Mouse (Mus musculus): Measurements from ENCODE around the gene Ccn6. TPM values are rescaled to one million over a fixed set of nuclear protein-coding genes. Genes with fewer than 3 reads are reported as not detected.

Ccn6 gene
- polyA plus RNA-seq, 1 experiment from 2014 or later = 0.56 TPM

DNA sequence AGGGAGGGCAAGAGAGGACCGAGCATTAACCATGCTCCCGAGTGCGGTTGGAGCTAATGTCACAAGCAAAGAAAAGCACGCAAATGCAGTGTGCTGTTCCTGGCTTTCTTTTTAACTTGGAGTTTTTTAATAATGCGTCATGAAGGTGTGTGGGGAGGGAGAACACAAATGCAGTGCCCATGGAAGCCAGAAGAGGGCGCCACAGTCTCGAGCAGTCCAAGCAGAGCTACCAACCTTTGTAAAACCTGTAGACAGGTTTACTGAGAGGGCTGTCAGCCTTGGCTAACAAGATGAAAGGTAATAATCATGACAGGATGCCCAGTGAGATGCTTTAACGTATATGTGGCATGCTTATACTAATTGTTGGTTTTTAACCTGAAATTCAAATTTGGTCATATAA is 6.6 kb upstream of the Ccn6 start:
- DNase-seq (ENCODE audit: low spot score) (peak; percentile 62), ATAC-seq (ENCODE audit: low read depth) (0 out of 2 replicates have a peak, but pooled peaks have one; percentile 19)
- H3K9ac ChIP-seq (ENCODE audit: low read depth, low read length) = no peak overlapping the region
- no peak overlapping the region; the same call in 1 of the 2 replicates for H3K27ac ChIP-seq (replicated peaks; ENCODE audit: low read depth, low read length)
- H3K9me3 ChIP-seq (ENCODE audit: control insufficient read depth, low read length) = no peaks in the 10 kb centered on the region
- H3K36me3 ChIP-seq (ENCODE audit: control insufficient read depth, insufficient read depth, low read length) = no peaks in the 10 kb centered on the region
- peaks cover 30% of the 10 kb centered on the region for H3K4me1 ChIP-seq (ENCODE audit: control insufficient read depth, insufficient read depth, low read length)
- H3K4me2 ChIP-seq (ENCODE audit: low read depth, low read length) = peak overlapping the region; percentile 48
- H3K4me3 ChIP-seq (ENCODE audit: low read depth, low read length) = peak overlapping the region; percentile 8; the same call in 1 of the 2 replicates
- no peaks in the 10 kb centered on the region for H3K27me3 ChIP-seq (replicated peaks; ENCODE audit: control insufficient read depth, insufficient read depth, low read length)
- 2% methylated on average over 8 of the region's 8 CpGs for WGBS

DNA sequence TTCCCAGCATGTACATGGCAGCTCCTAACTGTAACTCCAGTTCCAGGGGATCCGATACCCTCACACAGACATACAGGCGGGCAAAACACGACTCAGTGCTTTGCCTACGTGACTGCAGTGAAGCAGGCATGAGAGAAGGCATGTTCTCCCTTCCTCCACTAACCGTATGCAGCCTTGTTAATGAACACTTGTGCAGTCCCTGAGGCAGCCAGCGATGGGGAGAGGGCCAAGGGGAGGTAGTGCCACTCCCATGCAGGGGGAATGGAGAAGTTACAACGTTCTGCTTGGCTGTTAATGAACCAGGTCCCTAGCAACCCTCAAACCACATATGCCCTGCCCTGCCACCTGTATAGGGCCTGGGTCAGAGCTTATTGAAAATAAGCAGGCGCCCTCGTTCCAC is 6.0 kb upstream of the Ccn6 start:
- no peaks in the 10 kb centered on the region for H3K9me3 ChIP-seq (ENCODE audit: control insufficient read depth, low read length)
- H3K27me3 ChIP-seq (replicated peaks; ENCODE audit: control insufficient read depth, insufficient read depth, low read length) = no peaks in the 10 kb centered on the region
- peaks cover 27% of the 10 kb centered on the region for H3K4me1 ChIP-seq (ENCODE audit: control insufficient read depth, insufficient read depth, low read length)
- peak; percentile 21; the same call in 1 of the 2 replicates for ATAC-seq (ENCODE audit: low read depth)
- H3K27ac ChIP-seq (replicated peaks; ENCODE audit: low read depth, low read length) = no peak overlapping the region; the same call in 1 of the 2 replicates
- H3K9ac ChIP-seq (ENCODE audit: low read depth, low read length) = no peak overlapping the region
- peak; percentile 49 for DNase-seq (ENCODE audit: low spot score)
- peak overlapping the region; percentile 48 for H3K4me2 ChIP-seq (ENCODE audit: low read depth, low read length)
- H3K4me3 ChIP-seq (ENCODE audit: low read depth, low read length) = peak overlapping the region; percentile 8; the same call in 1 of the 2 replicates
- WGBS = 33% methylated on average over 9 of the region's 9 CpGs
- no peaks in the 10 kb centered on the region for H3K36me3 ChIP-seq (ENCODE audit: control insufficient read depth, insufficient read depth, low read length)

DNA sequence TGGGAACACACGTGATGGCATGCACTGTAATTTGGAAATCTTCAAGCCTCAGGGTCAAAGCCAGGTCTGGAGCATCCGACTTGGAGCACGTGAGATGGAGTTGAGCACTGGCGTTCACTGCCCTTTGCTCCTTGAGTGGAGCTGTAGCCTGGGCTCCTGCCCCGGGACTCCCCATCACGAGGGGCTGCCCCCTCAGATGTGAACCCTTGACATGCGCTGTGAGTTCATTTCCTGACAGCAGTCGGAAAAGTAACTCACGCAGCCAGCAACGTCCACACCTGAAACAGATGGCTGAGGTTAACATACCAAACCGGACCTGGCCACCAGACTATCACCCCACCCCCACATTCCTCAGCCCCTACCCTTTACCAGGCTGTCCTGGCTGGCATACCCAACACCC is 4.0 kb upstream of the Ccn6 start:
- Histone ChIP-seq H3K27ac (replicated peaks; ENCODE audit: low read depth, low read length) (no peak overlapping the region), H3K4me2 (ENCODE audit: low read depth, low read length) (no peak overlapping the region), H3K9ac (ENCODE audit: low read depth, low read length) (no peak overlapping the region), H3K4me1 (ENCODE audit: control insufficient read depth, insufficient read depth, low read length) (peaks cover 17% of the 10 kb centered on the region), H3K9me3 (ENCODE audit: control insufficient read depth, low read length) (no peaks in the 10 kb centered on the region), H3K27me3 (replicated peaks; ENCODE audit: control insufficient read depth, insufficient read depth, low read length) (no peaks in the 10 kb centered on the region), H3K4me3 (ENCODE audit: low read depth, low read length) (no peak overlapping the region), H3K36me3 (ENCODE audit: control insufficient read depth, insufficient read depth, low read length) (no peaks in the 10 kb centered on the region)
- DNase-seq (ENCODE audit: low spot score) (no peak), ATAC-seq (ENCODE audit: low read depth) (no peak)
- 63% methylated on average over 11 of the region's 11 CpGs for WGBS

DNA sequence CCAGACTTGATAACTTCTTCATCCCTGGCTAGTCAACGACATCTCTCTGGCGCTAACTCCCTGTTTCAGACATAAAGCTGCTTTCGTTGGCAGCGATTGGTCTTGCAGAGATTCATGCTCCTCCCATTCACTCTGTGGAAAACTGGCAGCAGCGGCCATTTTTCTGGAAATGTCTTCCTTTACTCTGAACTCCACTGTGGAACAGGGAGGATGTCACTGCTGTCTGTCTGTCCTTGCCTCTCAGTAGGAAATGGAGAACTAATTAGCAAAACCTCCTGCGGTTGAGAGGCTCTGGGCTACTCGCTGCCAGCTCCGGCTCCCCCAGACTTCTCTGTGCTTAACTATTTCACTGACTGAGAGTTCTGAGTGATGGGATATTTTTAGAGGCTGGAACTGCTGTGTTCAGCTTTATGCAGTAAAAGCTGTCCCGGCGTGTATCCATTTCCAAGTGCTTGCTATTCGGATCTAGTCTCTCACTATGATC is 2.1 kb upstream of the Ccn6 start:
- no peaks in the 10 kb centered on the region for H3K9me3 ChIP-seq (ENCODE audit: control insufficient read depth, low read length)
- peak; percentile 28; the same call in 1 of the 2 replicates for ATAC-seq (ENCODE audit: low read depth)
- DNase-seq (ENCODE audit: low spot score) = peak; percentile 84
- H3K9ac ChIP-seq (ENCODE audit: low read depth, low read length) = peak overlapping the region; percentile 46; the same call in 1 of the 2 replicates
- H3K36me3 ChIP-seq (ENCODE audit: control insufficient read depth, insufficient read depth, low read length) = no peaks in the 10 kb centered on the region
- H3K4me2 ChIP-seq (ENCODE audit: low read depth, low read length) = peak overlapping the region; percentile 42
- no peaks in the 10 kb centered on the region for H3K27me3 ChIP-seq (replicated peaks; ENCODE audit: control insufficient read depth, insufficient read depth, low read length)
- H3K27ac ChIP-seq (replicated peaks; ENCODE audit: low read depth, low read length) = peak overlapping the region; percentile 65; the same call in 1 of the 2 replicates
- peak overlapping the region; percentile 27 for H3K4me3 ChIP-seq (ENCODE audit: low read depth, low read length)
- peaks cover 8% of the 10 kb centered on the region for H3K4me1 ChIP-seq (ENCODE audit: control insufficient read depth, insufficient read depth, low read length)
- WGBS = 18% methylated on average over 11 of the region's 11 CpGs

DNA sequence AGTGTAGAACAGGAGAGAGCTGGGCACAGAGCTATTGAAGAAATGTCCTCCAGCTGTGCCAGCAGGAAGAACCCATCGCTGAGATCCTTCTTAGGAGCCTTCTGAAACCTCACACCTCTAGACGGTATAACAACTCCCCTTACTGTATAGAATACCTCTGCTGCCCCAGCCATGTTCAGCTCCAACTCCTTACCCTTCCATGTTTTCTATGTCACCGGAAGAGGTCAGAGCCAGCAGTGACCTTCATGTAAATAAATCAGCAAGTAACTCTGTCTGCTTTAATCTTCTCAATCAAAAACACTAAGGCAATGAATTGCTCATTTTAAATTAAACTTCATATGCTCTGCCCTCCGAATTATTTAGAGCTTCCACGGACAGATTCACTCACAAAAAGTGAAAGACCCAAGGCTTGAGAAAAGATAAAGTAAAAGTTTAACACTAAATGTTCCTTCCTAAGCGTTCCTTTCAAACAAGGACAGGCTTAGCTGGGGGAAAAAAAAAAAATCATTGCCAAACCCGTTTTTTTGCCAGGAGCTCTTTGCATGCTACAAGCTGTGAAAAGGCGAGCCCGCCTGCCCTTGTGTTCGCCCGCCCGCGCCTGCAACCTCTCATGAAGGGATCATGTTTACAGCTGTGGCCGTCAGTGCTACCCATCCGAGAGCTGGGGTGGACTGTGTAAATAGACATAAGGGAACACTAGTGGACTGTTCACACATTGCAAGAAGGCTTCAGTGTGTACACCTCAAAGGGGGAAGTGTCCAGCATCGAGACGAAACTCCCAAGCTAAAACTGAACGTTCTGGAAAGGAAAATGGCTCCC is 719 bp downstream of the Ccn6 start:
- ATAC-seq (ENCODE audit: low read depth) (peak; percentile 34; the same call in 1 of the 2 replicates), DNase-seq (ENCODE audit: low spot score) (peak; percentile 64)
- Histone ChIP-seq H3K4me3 (ENCODE audit: low read depth, low read length) (no peak overlapping the region), H3K27ac (replicated peaks; ENCODE audit: low read depth, low read length) (no peak overlapping the region), H3K9ac (ENCODE audit: low read depth, low read length) (0 out of 2 replicates have a peak overlapping the region, but pooled peaks have one; percentile 19), H3K27me3 (replicated peaks; ENCODE audit: control insufficient read depth, insufficient read depth, low read length) (no peaks in the 10 kb centered on the region), H3K9me3 (ENCODE audit: control insufficient read depth, low read length) (no peaks in the 10 kb centered on the region), H3K4me1 (ENCODE audit: control insufficient read depth, insufficient read depth, low read length) (peaks cover 6% of the 10 kb centered on the region), H3K36me3 (ENCODE audit: control insufficient read depth, insufficient read depth, low read length) (no peaks in the 10 kb centered on the region), H3K4me2 (ENCODE audit: low read depth, low read length) (peak overlapping the region; percentile 33)
- 29% methylated on average over 18 of the region's 18 CpGs for WGBS

DNA sequence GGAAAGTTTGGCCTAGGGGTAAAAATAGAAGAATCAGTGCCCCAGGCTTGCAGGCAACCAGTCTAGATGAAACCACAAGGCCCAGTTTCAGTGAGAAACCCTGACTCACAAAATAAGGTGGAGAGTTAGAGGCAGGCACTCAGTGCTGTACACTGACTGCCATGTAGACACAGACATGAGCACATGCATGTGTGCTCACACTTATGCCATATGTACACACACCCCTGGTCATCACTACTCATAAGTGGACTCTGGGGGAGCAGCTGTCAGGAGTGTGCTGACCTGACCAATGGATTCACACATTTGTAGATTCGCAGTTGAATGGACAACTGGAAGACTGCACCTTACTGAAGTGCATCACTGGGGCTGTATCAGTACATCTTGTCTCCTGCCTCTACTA is 2.2 kb downstream of the Ccn6 start:
- Histone ChIP-seq H3K36me3 (ENCODE audit: control insufficient read depth, insufficient read depth, low read length) (no peaks in the 10 kb centered on the region), H3K4me2 (ENCODE audit: low read depth, low read length) (no peak overlapping the region), H3K4me3 (ENCODE audit: low read depth, low read length) (no peak overlapping the region), H3K9ac (ENCODE audit: low read depth, low read length) (no peak overlapping the region), H3K4me1 (ENCODE audit: control insufficient read depth, insufficient read depth, low read length) (peaks cover 6% of the 10 kb centered on the region), H3K27ac (replicated peaks; ENCODE audit: low read depth, low read length) (no peak overlapping the region), H3K27me3 (replicated peaks; ENCODE audit: control insufficient read depth, insufficient read depth, low read length) (no peaks in the 10 kb centered on the region), H3K9me3 (ENCODE audit: control insufficient read depth, low read length) (no peaks in the 10 kb centered on the region)
- no peak for DNase-seq (ENCODE audit: low spot score)
- WGBS = 94% methylated on average over 1 of the region's 1 CpGs
- no peak for ATAC-seq (ENCODE audit: low read depth)

DNA sequence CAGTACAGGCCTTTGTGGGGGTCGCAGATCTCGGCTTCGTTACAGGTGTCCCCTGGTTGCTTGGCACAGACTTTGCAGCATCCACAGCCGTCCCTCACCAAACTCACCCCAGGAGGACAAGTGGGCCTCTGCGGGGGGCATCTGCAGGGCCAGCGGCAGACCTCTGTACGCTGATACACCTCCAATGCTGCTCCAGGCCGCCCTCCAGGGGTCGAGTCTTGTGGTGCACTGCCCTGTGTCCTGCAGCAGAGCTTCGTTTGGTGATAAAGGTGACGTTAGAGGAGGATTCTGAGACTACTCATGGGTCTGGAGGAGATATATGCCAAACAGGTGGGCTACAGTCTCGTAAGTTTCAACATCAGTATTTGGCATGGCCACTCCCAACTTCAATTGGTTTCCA is 5.3 kb downstream of the Ccn6 start:
- 55% methylated on average over 12 of the region's 12 CpGs for WGBS
- Histone ChIP-seq H3K27me3 (replicated peaks; ENCODE audit: control insufficient read depth, insufficient read depth, low read length) (no peaks in the 10 kb centered on the region), H3K27ac (replicated peaks; ENCODE audit: low read depth, low read length) (no peak overlapping the region), H3K9ac (ENCODE audit: low read depth, low read length) (no peak overlapping the region), H3K36me3 (ENCODE audit: control insufficient read depth, insufficient read depth, low read length) (no peaks in the 10 kb centered on the region), H3K4me3 (ENCODE audit: low read depth, low read length) (no peak overlapping the region), H3K9me3 (ENCODE audit: control insufficient read depth, low read length) (no peaks in the 10 kb centered on the region), H3K4me1 (ENCODE audit: control insufficient read depth, insufficient read depth, low read length) (peaks cover 2% of the 10 kb centered on the region; the same call in 1 of the 2 replicates), H3K4me2 (ENCODE audit: low read depth, low read length) (no peak overlapping the region)
- DNase-seq (ENCODE audit: low spot score) = no peak
- ATAC-seq (ENCODE audit: low read depth) = no peak

DNA sequence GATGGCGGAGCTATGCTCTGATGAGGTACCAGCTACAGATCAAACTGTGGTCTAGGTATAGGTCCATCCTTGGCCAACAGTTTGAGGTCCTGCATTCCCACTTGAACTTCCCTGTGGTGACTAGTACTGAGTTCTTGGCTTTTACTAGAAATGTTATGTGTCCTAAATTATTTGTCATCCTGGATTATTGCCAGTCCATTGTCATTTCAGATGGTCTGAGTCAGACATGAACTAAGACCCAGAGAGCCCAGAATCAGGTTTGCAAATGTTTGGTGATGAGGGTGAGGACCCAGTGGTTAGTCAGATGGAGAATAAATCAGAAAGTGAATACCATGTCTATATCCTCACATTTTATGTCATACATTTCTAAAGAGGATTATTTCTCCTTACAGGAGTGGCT is 6.3 kb downstream of the Ccn6 start:
- Histone ChIP-seq H3K4me2 (ENCODE audit: low read depth, low read length) (no peak overlapping the region), H3K9me3 (ENCODE audit: control insufficient read depth, low read length) (no peaks in the 10 kb centered on the region), H3K36me3 (ENCODE audit: control insufficient read depth, insufficient read depth, low read length) (no peaks in the 10 kb centered on the region), H3K27me3 (replicated peaks; ENCODE audit: control insufficient read depth, insufficient read depth, low read length) (no peaks in the 10 kb centered on the region), H3K27ac (replicated peaks; ENCODE audit: low read depth, low read length) (no peak overlapping the region), H3K9ac (ENCODE audit: low read depth, low read length) (no peak overlapping the region), H3K4me3 (ENCODE audit: low read depth, low read length) (no peak overlapping the region), H3K4me1 (ENCODE audit: control insufficient read depth, insufficient read depth, low read length) (no peaks in the 10 kb centered on the region)
- WGBS = 91% methylated on average over 1 of the region's 1 CpGs
- ATAC-seq (ENCODE audit: low read depth) (no peak), DNase-seq (ENCODE audit: low spot score) (no peak)
